Mouse (Mus musculus) fibroblast of lung, adult 2 months (primary cell): ENCODE data around the gene Dcn.
A peak's percentile ranks its signal among the peaks of the same experiment; 100 is the strongest.

ENCODE experiments used
- DNase-seq: peaks from one replicate; pipeline ENCODE4 v3.0.0-alpha.2; 2011; ENCODE audit warnings: low read depth

Dcn gene

GRCm38 (mm10) chr10:97479004-97479766 is at the start of gene Dcn:
Gene Dcn, plus strand, starts transcription at chr10:97479609.
- DNase-seq: no peak

- DNase-seq: peak; percentile 58
Observed at GRCm38 (mm10) chr10:97436662-97437061, 42.7 kb upstream of the Dcn start.

- no peak for DNase-seq
Observed at GRCm38 (mm10) chr10:97442300-97442699, 37.1 kb upstream of the Dcn start.

GRCm38 (mm10) chr10:97446486-97446885 is 32.9 kb upstream of the Dcn start:
- DNase-seq: no peak

GRCm38 (mm10) chr10:97452886-97453285 is 26.5 kb upstream of the Dcn start:
- no peak for DNase-seq

- DNase-seq: no peak
Observed at GRCm38 (mm10) chr10:97453529-97453928, 25.9 kb upstream of the Dcn start.

GRCm38 (mm10) chr10:97456993-97457392 is 22.4 kb upstream of the Dcn start:
- DNase-seq: no peak

GRCm38 (mm10) chr10:97466818-97467217 is 12.6 kb upstream of the Dcn start:
- peak; percentile 27 for DNase-seq

GRCm38 (mm10) chr10:97469411-97470140 is 9.8 kb upstream of the Dcn start:
- no peak for DNase-seq

GRCm38 (mm10) chr10:97475460-97475859 is 3.9 kb upstream of the Dcn start:
- no peak for DNase-seq

GRCm38 (mm10) chr10:97478259-97478658 is 1.1 kb upstream of the Dcn start:
- no peak for DNase-seq

GRCm38 (mm10) chr10:97482150-97482549 is 2.7 kb downstream of the Dcn start:
- DNase-seq: no peak

- no peak for DNase-seq
Observed at GRCm38 (mm10) chr10:97484049-97484448, 4.6 kb downstream of the Dcn start.

GRCm38 (mm10) chr10:97485151-97485550 is 5.7 kb downstream of the Dcn start:
- DNase-seq: no peak

GRCm38 (mm10) chr10:97486085-97486484 is 6.7 kb downstream of the Dcn start:
- no peak for DNase-seq

GRCm38 (mm10) chr10:97487269-97487989 is 8.0 kb downstream of the Dcn start:
- DNase-seq: no peak

- no peak for DNase-seq
Observed at GRCm38 (mm10) chr10:97492367-97492980, 13.1 kb downstream of the Dcn start.

- no peak for DNase-seq
Observed at GRCm38 (mm10) chr10:97497646-97498045, 18.2 kb downstream of the Dcn start.

GRCm38 (mm10) chr10:97523366-97523765 is 44.0 kb downstream of the Dcn start:
- no peak for DNase-seq

- no peak for DNase-seq
Observed at GRCm38 (mm10) chr10:97535697-97536096, 56.3 kb downstream of the Dcn start.

- DNase-seq: no peak
Observed at GRCm38 (mm10) chr10:97536921-97537320, 57.5 kb downstream of the Dcn start.

- no peak for DNase-seq
Observed at GRCm38 (mm10) chr10:97538202-97538601, 58.8 kb downstream of the Dcn start.
